Mouse (Mus musculus) bone marrow, adult 2 months (tissue): ENCODE measurements around the gene Armc7. TPM values are rescaled to one million over a fixed set of nuclear protein-coding genes. Genes with fewer than 3 reads are reported as not detected.

ENCODE experiments used
- H3K27ac ChIP-seq: fragments of 200-500 bp; 2 replicates; pipeline ENCODE4 v1.5.1; 2012; ENCODE audit warnings: low read depth, mild to moderate bottlenecking, control low read depth, inconsistent platforms, low read length; ENCODE audit not compliant: control insufficient read depth, poor library complexity, insufficient read depth
- H3K4me1 ChIP-seq: fragments of 200-500 bp; 2 replicates; pipeline ENCODE4 v1.6.1; 2011; ENCODE audit warnings: low read length; ENCODE audit not compliant: control insufficient read depth, insufficient read depth
- H3K4me3 ChIP-seq: fragments of 200-500 bp; replicated peaks from 2 replicates; pipeline ENCODE3; 2011; ENCODE audit warnings: mild to moderate bottlenecking, low read depth, low read length, control low read depth; ENCODE audit not compliant: control insufficient read depth
- CTCF ChIP-seq: fragments of 200-500 bp; IDR thresholded peaks from 2 replicates; pipeline ENCODE4 v1.5.1; 2011; ENCODE audit warnings: low read length, control low read depth; ENCODE audit not compliant: control insufficient read depth, insufficient read depth
- POLR2A ChIP-seq: fragments of 200-500 bp; IDR thresholded peaks from 2 replicates; pipeline ENCODE4 v1.6.1; 2011; ENCODE audit warnings: low read depth, mild to moderate bottlenecking, control low read depth, low read length, borderline replicate concordance; ENCODE audit not compliant: control insufficient read depth
- WGBS: fragments of 180-500 bp; shearing (Covaris S2); methylation state at CpG from one replicate; pipeline ENCODE4 v1.1.7; 2018; 5-methylcytosine and 5-hydroxymethylcytosine counted together
- polyA plus RNA-seq: library from polyadenylated mRNA; stranded (reverse); fragments of >200 nt; gene quantifications from 2 replicates; pipeline ENCODE4 v1.2.4, GENCODE M21; 2011; ENCODE audit warnings: low replicate concordance; ENCODE audit not compliant: missing spikeins, insufficient read depth, insufficient read length

Gene Armc7
- polyA plus RNA-seq, 1 experiment = 18.7 TPM

DNA sequence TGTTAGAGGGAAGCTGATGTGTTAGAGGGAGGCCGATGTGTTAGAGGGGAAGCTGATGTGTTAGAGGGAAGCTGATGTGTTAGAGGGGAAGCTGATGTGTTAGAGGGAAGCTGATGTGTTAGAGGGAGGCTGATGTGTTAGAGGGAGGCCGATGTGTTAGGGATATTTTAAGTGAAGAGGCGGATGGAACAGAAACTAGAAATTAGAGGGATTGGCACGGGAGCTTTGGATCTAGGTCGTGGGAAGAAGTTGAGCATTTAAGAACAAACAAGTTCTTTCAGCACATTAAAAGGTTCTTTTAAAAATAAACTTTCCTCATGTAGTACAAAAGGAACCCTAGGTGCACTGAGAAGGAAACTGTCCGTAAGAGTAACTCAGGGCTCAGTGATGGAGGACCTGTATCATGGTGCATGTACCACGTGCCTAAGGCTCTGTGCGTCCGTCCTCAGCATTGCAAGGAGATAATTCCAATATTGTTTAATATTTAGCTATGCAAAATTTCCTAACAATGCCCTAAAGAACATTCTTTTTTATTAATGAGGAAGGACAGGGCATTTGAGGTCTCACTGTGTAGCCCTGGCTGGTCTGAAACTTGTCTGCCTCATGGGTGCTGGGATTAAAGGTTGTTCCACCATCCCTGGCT lies 3.0 kb downstream of the Armc7 start:
- WGBS = 59% methylated on average over 9 of the region's 9 CpGs
- Histone ChIP-seq H3K4me3 (peak overlapping the region; percentile 58), H3K4me1 (peaks cover 7% of the 10 kb centered on the region), H3K27ac (peak overlapping the region; percentile 91)
- TF ChIP-seq POLR2A (no peak), CTCF (no peak)

DNA sequence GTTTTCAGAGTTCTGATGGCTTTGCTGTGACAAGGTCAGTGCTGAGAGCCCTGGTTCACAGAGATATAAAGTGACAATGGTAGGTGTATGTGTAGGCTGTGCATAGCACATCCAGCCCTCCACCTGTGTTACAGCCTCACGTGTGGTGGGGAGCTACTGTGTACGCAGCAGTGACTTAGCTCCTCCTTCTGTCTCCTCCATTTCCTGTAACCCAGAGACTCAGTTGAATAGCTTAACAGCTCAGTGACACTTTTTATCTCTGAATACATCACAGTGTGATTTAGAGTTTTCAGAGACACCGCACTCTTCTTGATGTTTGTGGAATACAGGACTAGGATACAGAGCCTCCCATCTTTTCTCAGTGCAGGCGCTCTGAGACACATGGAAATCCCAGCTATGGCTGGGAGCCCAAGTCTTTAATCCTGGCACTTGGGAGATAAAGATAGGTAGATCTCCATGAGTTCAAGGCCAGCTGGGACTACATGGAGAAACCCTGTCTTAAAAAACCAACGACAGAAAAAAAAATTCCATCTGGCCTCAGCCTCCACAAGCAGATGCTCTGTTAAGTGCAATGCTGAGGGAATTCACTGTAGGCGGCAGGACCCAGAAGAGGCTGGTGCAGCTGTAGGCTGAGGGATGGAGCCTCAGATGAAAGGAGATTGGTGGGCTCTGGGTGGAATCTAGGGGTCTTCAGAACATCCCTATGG lies 6.2 kb downstream of the Armc7 start:
- TF ChIP-seq CTCF (no peak), POLR2A (no peak)
- Histone ChIP-seq H3K4me1 (peaks cover 3% of the 10 kb centered on the region; the same call in 1 of the 2 replicates), H3K27ac (no peak overlapping the region), H3K4me3 (no peak overlapping the region)
- WGBS = 79% methylated on average over 6 of the region's 6 CpGs

DNA sequence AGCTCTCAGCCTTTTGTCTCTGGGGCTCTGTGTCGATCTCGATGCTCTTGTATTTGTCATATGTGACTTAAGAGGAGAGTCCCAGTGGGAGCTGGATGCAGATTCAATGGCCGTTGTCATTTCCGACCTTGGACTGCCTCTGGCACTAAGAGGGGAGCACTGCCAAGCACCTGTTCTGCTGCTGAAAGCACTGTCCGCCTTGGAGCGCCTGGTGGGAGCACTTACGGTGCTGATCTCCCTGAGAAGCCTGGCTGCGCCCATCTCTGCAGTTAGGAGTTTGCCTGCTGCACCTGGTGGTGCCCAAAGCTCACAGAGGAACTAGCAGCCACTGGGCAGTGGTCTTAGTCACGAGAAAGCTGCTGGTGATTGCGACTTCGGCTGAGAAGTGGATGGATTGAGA lies 7.8 kb downstream of the Armc7 start:
- Histone ChIP-seq H3K4me3 (no peak overlapping the region), H3K4me1 (peaks cover 3% of the 10 kb centered on the region; the same call in 1 of the 2 replicates), H3K27ac (no peak overlapping the region)
- 70% methylated on average over 11 of the region's 11 CpGs for WGBS
- TF ChIP-seq CTCF (no peak), POLR2A (no peak)

DNA sequence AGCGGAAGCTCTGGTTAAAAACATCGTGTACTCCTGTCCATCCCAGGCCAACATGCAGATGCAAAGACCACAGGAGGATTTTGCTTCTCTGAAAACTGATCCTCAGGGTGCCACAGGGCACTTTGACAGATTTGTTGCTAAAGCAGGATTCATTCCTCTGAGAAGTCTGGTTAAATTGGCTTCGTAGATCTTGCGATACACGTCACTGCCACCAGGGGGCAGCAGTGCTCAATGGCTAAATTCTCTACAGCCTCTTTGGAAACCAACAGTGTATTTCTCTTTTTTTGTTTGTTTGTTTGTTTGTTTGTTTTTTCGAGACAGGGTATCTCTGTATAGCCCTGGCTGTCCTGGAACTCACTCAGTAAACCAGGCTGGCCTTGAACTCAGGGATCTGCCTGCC lies 8.3 kb downstream of the Armc7 start:
- TF ChIP-seq POLR2A (no peak), CTCF (peak; percentile 88)
- H3K4me1 ChIP-seq = peaks cover 1% of the 10 kb centered on the region; the same call in 1 of the 2 replicates
- H3K27ac ChIP-seq = no peak overlapping the region
- H3K4me3 ChIP-seq = no peak overlapping the region
- WGBS = 25% methylated on average over 6 of the region's 6 CpGs

DNA sequence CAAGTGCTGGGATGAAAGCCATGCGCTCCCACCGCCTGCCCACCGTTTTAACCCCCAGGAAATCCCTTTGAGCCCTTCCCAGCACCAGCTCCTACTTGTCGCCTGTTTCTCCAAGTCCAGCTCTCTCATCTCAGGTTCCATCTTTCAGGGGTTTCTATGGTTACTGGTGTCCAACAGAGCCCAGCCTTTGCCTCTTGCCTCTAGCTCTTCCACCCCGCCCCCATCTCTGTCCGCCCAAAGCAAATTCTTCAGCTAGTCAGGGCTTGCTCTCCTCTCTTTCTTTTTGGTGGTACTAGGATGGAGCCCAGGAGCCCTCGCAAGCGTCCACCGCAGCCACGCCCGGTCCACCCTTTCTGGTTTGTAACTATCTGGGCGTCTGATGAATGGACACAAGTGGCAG lies 9.7 kb downstream of the Armc7 start:
- 92% methylated on average over 12 of the region's 12 CpGs for WGBS
- H3K27ac ChIP-seq = no peak overlapping the region
- TF ChIP-seq CTCF = no peak
- TF ChIP-seq POLR2A = no peak
- H3K4me3 ChIP-seq = no peak overlapping the region
- no peaks in the 10 kb centered on the region for H3K4me1 ChIP-seq

DNA sequence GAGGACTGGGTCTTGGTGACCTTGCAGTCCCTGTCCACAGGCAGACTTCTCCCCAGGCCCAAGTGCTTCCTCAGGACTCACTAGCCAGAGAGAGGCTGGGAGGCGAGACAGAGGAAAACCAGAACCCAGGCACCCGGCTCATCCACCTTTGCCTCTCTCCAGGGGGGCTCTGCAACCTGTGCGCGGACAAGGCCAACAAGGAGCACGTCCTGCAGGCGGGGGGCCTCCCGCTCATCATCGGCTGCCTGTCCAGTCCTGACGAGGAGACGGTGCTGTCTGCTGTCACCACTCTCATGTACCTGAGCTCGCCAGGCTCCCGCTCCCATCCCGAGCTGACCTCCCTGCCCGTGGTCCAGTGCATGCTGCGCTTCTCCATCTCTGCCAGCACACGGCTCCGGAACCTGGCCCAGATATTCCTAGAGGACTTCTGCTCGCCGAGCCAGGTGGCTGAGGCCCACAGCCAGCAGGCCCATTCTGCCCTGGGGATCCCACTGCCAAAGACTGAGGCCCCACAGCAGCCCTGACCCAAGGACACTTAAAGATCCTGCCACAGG lies 13.2 kb downstream of the Armc7 start:
- no peak overlapping the region for H3K4me3 ChIP-seq
- no peaks in the 10 kb centered on the region for H3K4me1 ChIP-seq
- 93% methylated on average over 19 of the region's 19 CpGs for WGBS
- no peak for TF ChIP-seq CTCF
- no peak for TF ChIP-seq POLR2A
- no peak overlapping the region for H3K27ac ChIP-seq

DNA sequence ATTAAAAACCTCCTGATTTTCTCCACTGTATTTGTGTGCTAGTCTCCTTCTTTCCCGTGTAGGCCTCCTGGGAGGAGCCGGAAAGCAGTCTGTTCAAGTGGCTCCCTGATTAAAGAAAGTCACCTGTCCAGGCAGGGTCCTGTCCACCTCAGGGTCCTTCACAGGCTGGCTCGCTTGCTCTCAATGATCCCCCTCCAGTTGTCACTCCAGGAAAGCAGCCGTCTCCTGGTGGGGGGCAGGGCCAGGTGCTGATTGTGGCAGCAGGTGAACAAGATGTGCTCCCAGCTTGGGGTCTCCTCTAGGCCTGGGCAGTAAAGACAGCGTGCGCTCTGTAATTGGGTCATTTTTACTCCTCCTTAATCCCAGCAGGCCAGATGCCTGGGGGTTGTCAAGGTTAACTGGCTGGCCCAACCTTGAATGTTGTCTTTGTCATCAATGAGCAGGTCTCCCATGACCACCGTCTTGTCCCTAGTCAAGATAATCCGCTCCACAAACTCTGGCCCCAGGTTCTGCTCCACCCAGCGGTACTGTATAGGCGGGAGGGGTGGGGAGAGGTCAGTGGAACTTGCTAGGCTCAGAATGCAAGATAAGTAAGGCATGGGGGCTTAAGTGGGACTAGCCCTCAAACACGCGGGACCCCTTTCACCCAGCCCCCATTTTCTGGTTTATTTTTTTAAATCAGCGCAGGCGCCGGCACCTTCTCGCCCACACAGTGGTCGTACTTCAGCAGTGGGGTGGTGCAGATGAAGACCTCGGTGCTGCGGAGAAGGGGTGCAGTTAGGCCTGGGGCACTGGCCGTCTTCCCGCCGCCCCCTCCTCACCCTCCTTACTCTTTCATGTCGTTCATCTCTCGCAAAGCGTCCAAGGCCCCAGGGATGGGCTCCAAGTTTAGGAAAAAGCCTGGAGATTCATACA lies 15.2 kb downstream of the Armc7 start:
- H3K4me3 ChIP-seq = peak overlapping the region; percentile 91
- 45% methylated on average over 25 of the region's 25 CpGs for WGBS
- no peak for TF ChIP-seq POLR2A
- TF ChIP-seq CTCF = no peak
- no peaks in the 10 kb centered on the region for H3K4me1 ChIP-seq
- peak overlapping the region; percentile 74; the same call in 1 of the 2 replicates for H3K27ac ChIP-seq
